Mouse (Mus musculus): ENCODE results near the gene Dnajb1. TPM values are rescaled to one million over a fixed set of nuclear protein-coding genes. Genes with fewer than 3 reads are reported as not detected.
A peak's percentile ranks its signal among the peaks of the same experiment; 100 is the strongest.
"Not testable (repeated sequence)": the region's sequence is repeated elsewhere in the genome, so short reads cannot be mapped to it uniquely, and the experiment has no call there.

Dnajb1 gene
- 10 to 100 TPM; 50.1 to 71.0 TPM for total RNA-seq (2021)
- long read RNA-seq, experiment 1, transcript Dnajb1-201 (3 exons, 2,996 nt), result major isoform, 95 of 105 reads
- long read RNA-seq, experiment 1, partial matches to known transcripts, result 4 of 105 reads
- long read RNA-seq, experiment 1, other reads (novel, unspliced or antisense), result 5 of 105 reads
- long read RNA-seq, experiment 2, transcript Dnajb1-201 (3 exons, 2,996 nt), result major isoform, 84 of 95 reads
- long read RNA-seq, experiment 2, partial matches to known transcripts, result 10 of 95 reads
- long read RNA-seq, experiment 2, other reads (novel, unspliced or antisense), result 0 of 95 reads

DNA sequence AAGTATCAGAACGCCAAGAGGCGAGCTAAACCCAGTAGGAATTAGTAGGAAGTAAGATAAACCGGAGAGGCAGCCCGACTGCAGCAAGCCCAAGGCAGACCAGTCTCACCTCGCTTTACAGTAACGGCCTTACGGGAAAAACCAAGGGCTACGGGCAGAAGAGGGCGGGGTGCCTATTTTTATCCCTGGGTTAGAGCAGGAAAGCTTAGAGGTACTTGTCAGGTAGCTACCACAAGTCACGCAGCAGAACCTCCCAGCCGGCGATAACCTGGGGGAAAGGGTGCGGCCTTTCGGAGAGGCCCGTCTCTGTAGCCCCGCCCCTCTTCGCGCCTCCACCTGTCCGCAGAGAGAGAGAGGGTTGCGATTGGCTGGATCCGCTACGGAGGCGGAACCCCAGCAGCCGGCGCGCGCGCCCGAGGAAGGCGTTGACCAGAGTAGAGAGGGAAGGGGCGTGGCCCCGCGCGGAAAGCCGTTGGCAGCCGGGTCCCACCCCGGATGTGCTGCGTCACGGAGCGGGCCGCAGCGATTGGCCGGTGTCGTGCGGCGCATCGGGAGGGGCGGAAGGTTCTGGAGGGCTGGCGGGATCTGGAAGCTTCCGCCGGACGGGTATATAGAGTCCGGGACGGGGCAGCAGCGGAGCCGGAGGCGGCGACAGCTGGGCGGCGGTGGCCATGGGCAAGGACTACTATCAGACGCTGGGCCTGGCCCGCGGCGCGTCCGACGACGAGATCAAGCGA, at the start of gene Dnajb1, which contains the start of gene Tecr:
Dnajb1 (plus strand) TSS at position 533 of the 737 bp plus-strand sequence.
Tecr (minus strand) TSS at position 311 of the 737 bp plus-strand sequence.
- no peak for TF ChIP-seq CTCF (IDR thresholded peaks at IDR 0.05)
- DNase-seq (ENCODE audit: extremely low spot score in 1 of 2, low spot score in 2 of 2), result peak; percentile 99 to 100
- intact Hi-C loops (cut with DNase I), result loop anchor here (2.0 to 5.0 kb wide), 2 partner anchors 45 to 289 kb away; partner anchors contain the start of gene Gipc1
- Histone ChIP-seq H3K27ac (peak within 1 kb of the TSS; percentile 98), H3K4me3 (peak within 1 kb of the TSS; percentile 82)

DNA sequence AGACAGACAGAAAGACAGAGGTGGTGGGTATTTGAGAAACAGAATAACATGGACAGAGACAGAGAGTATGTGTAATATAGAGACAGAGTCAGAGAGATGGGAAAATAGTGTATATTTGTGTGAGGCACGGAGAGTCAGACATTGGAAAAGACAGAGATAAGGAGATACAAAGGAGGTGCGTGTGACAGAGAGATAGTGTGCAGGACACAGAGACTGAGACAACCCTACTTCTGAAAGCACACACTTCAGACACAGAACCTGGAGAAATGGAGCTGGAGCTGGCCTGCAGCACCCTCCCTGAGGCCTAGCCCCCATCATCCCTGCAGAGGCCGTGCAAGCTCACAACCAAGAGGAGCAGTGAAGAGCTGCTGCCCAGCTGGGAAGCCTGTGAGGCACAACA, 45.3 kb upstream of the Dnajb1 start:
- no peak for DNase-seq (ENCODE audit: extremely low spot score in 1 of 2, low spot score in 2 of 2)
- no peak for TF ChIP-seq CTCF (IDR thresholded peaks at IDR 0.05)
- intact Hi-C loops (cut with DNase I), result no loop called here
- no peak overlapping the region for H3K27ac ChIP-seq
- no peak overlapping the region for H3K4me3 ChIP-seq

- Histone ChIP-seq H3K27ac (no peak overlapping the region), H3K4me3 (no peak overlapping the region)
- no peak for TF ChIP-seq CTCF (IDR thresholded peaks at IDR 0.05)
- DNase-seq (ENCODE audit: extremely low spot score in 1 of 2, low spot score in 2 of 2), result no peak
- intact Hi-C loops (cut with DNase I), result no loop called here
These were observed 44.7 kb upstream of the Dnajb1 start for GRCm38 (mm10) chr8:83563246-83563645.

GRCm38 (mm10) chr8:83565731-83566375, 42.1 kb upstream of the Dnajb1 start:
- peak in 1 of 2 experiments; percentile 11 for DNase-seq (ENCODE audit: extremely low spot score in 1 of 2, low spot score in 2 of 2)
- H3K27ac ChIP-seq, result no peak overlapping the region
- intact Hi-C loops (cut with DNase I), result loop anchor here (5.0 kb wide), 1 partner anchor 56 kb away; no protein-coding TSS in a partner anchor
- H3K4me3 ChIP-seq, result no peak overlapping the region
- TF ChIP-seq CTCF (IDR thresholded peaks at IDR 0.05), result no peak; the same call in 1 of the 2 replicates

DNA sequence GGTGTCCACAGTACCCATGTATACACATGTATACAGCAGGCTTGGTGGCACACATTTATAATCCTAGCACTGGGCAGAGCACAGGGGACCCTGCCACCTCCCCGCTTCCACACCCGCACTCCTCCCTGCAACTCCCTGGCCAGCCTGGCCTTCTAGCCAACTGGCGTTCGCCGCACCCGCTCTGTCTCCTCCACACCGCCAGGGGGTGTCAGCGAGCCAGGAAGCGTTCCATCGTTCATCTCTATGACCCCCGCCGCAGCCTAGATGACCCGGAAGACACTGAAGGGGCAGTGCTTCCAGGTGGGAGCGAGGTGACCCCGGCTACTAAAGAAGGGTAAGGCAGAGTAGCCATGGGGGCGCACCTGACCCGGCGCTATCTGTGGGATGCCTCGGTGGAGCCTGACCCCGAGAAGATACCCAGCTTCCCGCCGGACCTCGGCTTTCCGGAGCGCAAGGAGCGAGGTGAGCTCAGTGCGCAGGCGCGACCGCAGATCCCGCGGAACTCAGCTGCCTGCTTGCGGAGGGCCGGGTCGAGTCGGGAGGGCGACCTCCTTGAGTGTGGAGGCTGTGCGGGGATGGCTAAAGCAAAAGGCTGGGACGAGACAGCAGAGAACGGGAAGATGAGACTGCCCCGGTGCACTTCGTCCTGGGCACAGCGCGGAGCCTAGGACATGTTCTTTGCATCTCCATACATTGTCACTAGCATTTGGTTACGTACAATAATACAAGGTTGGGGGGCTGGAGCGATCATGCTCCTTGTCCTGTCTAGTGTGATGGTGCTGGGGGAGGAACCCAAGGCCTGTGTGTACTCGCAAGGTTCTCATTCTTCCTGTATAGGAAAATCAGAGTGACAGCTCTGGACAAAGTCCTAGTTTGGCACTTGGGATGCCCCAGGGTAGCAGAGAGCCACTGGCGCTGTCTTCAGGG, 41.3 kb upstream of the Dnajb1 start, which contains the start of gene Ndufb7:
Ndufb7 (plus strand) TSS at position 203 of the 927 bp plus-strand sequence.
- TF ChIP-seq CTCF (IDR thresholded peaks at IDR 0.05), result peak; percentile 99

GRCm38 (mm10) chr8:83567668-83568067, 40.3 kb upstream of the Dnajb1 start:
- no peak for DNase-seq (ENCODE audit: extremely low spot score in 1 of 2, low spot score in 2 of 2)
- intact Hi-C loops (cut with DNase I), result loop anchor here (5.0 kb wide), 1 partner anchor 55 kb away; no protein-coding TSS in a partner anchor
- TF ChIP-seq CTCF (IDR thresholded peaks at IDR 0.05), result no peak
- Histone ChIP-seq H3K27ac (no peak overlapping the region; the same call in 1 of the 2 replicates), H3K4me3 (peak overlapping the region; percentile 76)

More for the DNA sequence above, 41.3 kb upstream of the Dnajb1 start, which contains the start of gene Ndufb7:
- intact Hi-C loops (cut with DNase I), result loop anchor here (5.0 kb wide), 1 partner anchor 56 kb away; no protein-coding TSS in a partner anchor
- peak within 1 kb of the TSS; percentile 99 for H3K27ac ChIP-seq
- DNase-seq (ENCODE audit: extremely low spot score in 1 of 2, low spot score in 2 of 2), result peak; percentile 94 to 97
- peak within 1 kb of the TSS; percentile 76 for H3K4me3 ChIP-seq

- Histone ChIP-seq H3K4me3 (no peak overlapping the region), H3K27ac (no peak overlapping the region)
- no peak for DNase-seq (ENCODE audit: extremely low spot score in 1 of 2, low spot score in 2 of 2)
- intact Hi-C loops (cut with DNase I), result loop anchor here (5.0 kb wide), 1 partner anchor 54 kb away; no protein-coding TSS in a partner anchor
- no peak for TF ChIP-seq CTCF (IDR thresholded peaks at IDR 0.05)
These were observed 39.9 kb upstream of the Dnajb1 start for GRCm38 (mm10) chr8:83568128-83568527.

GRCm38 (mm10) chr8:83568755-83569154, 39.2 kb upstream of the Dnajb1 start:
- no peak for TF ChIP-seq CTCF (IDR thresholded peaks at IDR 0.05)
- intact Hi-C loops (cut with DNase I), result loop anchor here (5.0 kb wide), 1 partner anchor 54 kb away; no protein-coding TSS in a partner anchor
- no peak for DNase-seq (ENCODE audit: extremely low spot score in 1 of 2, low spot score in 2 of 2)
- Histone ChIP-seq H3K4me3 (no peak overlapping the region), H3K27ac (no peak overlapping the region)

DNA sequence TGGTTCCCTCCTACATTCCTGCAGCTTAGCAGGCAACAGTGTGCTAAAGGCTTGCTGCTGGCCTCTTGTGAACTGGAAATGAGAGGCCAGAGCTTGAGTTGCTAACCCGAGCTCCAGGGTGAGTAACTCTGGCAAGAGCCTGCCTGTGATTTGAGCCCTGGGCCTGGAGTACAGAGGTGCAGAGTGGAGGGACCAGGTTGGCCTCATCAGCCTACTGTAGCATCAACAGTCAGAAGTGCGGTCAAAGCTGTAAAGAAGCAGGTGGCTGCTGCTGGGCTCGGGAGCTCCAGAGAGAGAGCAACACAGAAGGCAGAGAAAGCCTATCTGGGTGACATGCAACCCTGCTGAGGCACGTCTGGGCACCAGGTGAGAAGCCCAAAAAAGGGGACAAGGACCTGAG, 38.8 kb upstream of the Dnajb1 start:
- intact Hi-C loops (cut with DNase I), result loop anchor here (5.0 kb wide), 1 partner anchor 53 kb away; no protein-coding TSS in a partner anchor
- peak in 1 of 2 experiments; percentile 11 for DNase-seq (ENCODE audit: extremely low spot score in 1 of 2, low spot score in 2 of 2)
- TF ChIP-seq CTCF (IDR thresholded peaks at IDR 0.05), result no peak
- no peak overlapping the region for H3K27ac ChIP-seq
- no peak overlapping the region for H3K4me3 ChIP-seq

DNA sequence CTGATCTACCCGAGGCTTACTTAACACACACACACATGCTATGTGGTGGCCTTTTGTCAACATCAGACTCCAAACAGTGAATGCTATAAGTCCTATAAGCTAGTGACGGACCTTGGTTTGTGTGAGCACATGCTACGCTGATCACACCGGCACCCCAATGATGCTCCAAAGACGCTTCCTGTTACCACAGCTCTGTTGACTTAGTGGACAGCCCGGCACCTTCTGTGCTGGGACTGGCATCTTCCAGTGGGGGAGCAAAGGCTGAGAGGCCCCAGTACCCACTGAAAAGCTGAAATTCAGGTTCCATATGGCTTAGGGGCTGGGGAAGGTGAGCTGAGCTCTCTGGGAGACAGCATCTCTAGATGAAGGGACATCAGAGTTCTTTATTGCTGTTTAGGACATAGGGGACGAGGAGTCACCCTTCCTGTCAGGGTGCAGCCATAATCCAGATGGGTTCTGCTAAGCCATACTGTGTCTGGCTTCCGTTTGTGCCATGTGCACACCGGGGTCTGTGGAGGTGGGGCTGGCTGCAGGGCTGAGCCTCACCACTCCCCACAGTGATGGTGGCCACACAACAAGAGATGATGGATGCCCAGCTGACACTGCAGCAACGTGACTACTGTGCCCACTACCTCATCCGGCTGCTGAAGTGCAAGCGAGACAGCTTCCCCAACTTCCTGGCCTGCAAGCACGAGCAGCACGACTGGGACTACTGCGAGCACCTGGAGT, 37.6 kb upstream of the Dnajb1 start:
- TF ChIP-seq CTCF (IDR thresholded peaks at IDR 0.05), result no peak
- DNase-seq (ENCODE audit: extremely low spot score in 1 of 2, low spot score in 2 of 2), result peak; percentile 9 to 13
- Histone ChIP-seq H3K4me3 (no peak overlapping the region), H3K27ac (no peak overlapping the region; the same call in 1 of the 2 replicates)
- intact Hi-C loops (cut with DNase I), result no loop called here

GRCm38 (mm10) chr8:83571001-83571340, 37.0 kb upstream of the Dnajb1 start:
- H3K27ac ChIP-seq; intact Hi-C loops (cut with DNase I); H3K4me3 ChIP-seq: not testable (repeated sequence)
- peak in 1 of 2 experiments; percentile 17 for DNase-seq (ENCODE audit: extremely low spot score in 1 of 2, low spot score in 2 of 2)
